Mouse (Mus musculus) thymus, postnatal 10 days (tissue): Measurements from ENCODE around the gene Aaed1.

Source experiments
- DNase-seq, 2 experiments: peaks; one replicate each; pipeline ENCODE4 v3.0.0; 2021; ENCODE audit warnings: low spot score in 2 of 2

The Aaed1 gene

GRCm38 (mm10) chr13:64312024-64312915 is at the start of gene Aaed1:
Gene Aaed1 (minus strand): TSS chr13:64312710.
- DNase-seq = peak; percentile 78 to 89

- DNase-seq = no peak
Measured at GRCm38 (mm10) chr13:64362139-64362538, 49.6 kb upstream of the Aaed1 start.

GRCm38 (mm10) chr13:64361020-64361419 is 48.5 kb upstream of the Aaed1 start:
- DNase-seq = no peak

GRCm38 (mm10) chr13:64359702-64360101 is 47.2 kb upstream of the Aaed1 start:
- DNase-seq = no peak

GRCm38 (mm10) chr13:64358476-64358875 is 46.0 kb upstream of the Aaed1 start:
- no peak for DNase-seq

GRCm38 (mm10) chr13:64357389-64357788 is 44.9 kb upstream of the Aaed1 start:
- no peak for DNase-seq

GRCm38 (mm10) chr13:64349474-64349873 is 37.0 kb upstream of the Aaed1 start:
- no peak for DNase-seq

- DNase-seq = no peak
Measured at GRCm38 (mm10) chr13:64344082-64344501, 31.6 kb upstream of the Aaed1 start.

GRCm38 (mm10) chr13:64343598-64343997 is 31.1 kb upstream of the Aaed1 start:
- no peak for DNase-seq

- no peak for DNase-seq
Measured at GRCm38 (mm10) chr13:64335546-64336132, 23.1 kb upstream of the Aaed1 start.

GRCm38 (mm10) chr13:64333102-64333501 is 20.6 kb upstream of the Aaed1 start:
- DNase-seq = no peak

- DNase-seq = no peak
Measured at GRCm38 (mm10) chr13:64332321-64332720, 19.8 kb upstream of the Aaed1 start.

- no peak for DNase-seq
Measured at GRCm38 (mm10) chr13:64322561-64323281, 10.2 kb upstream of the Aaed1 start.

GRCm38 (mm10) chr13:64320334-64320733 is 7.8 kb upstream of the Aaed1 start:
- no peak for DNase-seq

GRCm38 (mm10) chr13:64319782-64320181 is 7.3 kb upstream of the Aaed1 start:
- no peak for DNase-seq

GRCm38 (mm10) chr13:64318355-64318754 is 5.8 kb upstream of the Aaed1 start:
- no peak for DNase-seq

GRCm38 (mm10) chr13:64315483-64316050 is 3.1 kb upstream of the Aaed1 start:
- DNase-seq = peak in 1 of 2 experiments; percentile 76

GRCm38 (mm10) chr13:64314041-64314440 is 1.5 kb upstream of the Aaed1 start:
- DNase-seq = no peak

GRCm38 (mm10) chr13:64312916-64313289 is 393 bp upstream of the Aaed1 start:
- DNase-seq = no peak

- DNase-seq = no peak
Measured at GRCm38 (mm10) chr13:64311266-64311665, 1.2 kb downstream of the Aaed1 start.

- DNase-seq = no peak
Measured at GRCm38 (mm10) chr13:64310585-64310984, 1.9 kb downstream of the Aaed1 start.

- DNase-seq = no peak
Measured at GRCm38 (mm10) chr13:64309842-64310241, 2.7 kb downstream of the Aaed1 start.
